Mouse (Mus musculus): ENCODE measurements around the gene Arpc1b. TPM values are rescaled to one million over a fixed set of nuclear protein-coding genes. Genes with fewer than 3 reads are reported as not detected.

Gene Arpc1b
- 451 and 467 TPM in 2 replicates for polyA plus RNA-seq (2015; fragmentation: Nextera tagmentation; extraction: Ambion mirVana)

- under 1% methylated on average over 37 of the region's 53 CpGs for WGBS
- DNase-seq (ENCODE audit: low spot score) = peak; percentile 90
Observed at GRCm38 (mm10) chr5:145114071-145114605, at the start of gene Arpc1b. Arpc1b (plus strand) TSS chr5:145114215.

GRCm38 (mm10) chr5:145064765-145065340 is 49.2 kb upstream of the Arpc1b start:
- Histone ChIP-seq H3K9ac (replicated peaks; ENCODE audit: low read depth) (no peak overlapping the region), H3K4me1 (ENCODE audit: insufficient read depth, low read depth, low read length) (no peaks in the 10 kb centered on the region), H3K27me3 (replicated peaks; ENCODE audit: insufficient read depth, low read length) (no peaks in the 10 kb centered on the region), H3K4me2 (replicated peaks; ENCODE audit: low read depth, low read length) (no peak overlapping the region), H3K27ac (ENCODE audit: low read length) (no peak overlapping the region), H3K36me3 (ENCODE audit: insufficient read depth, low read length) (no peaks in the 10 kb centered on the region), H3K4me3 (ENCODE audit: low read depth, low read length) (no peak overlapping the region), H3K9me3 (ENCODE audit: low read length) (no peaks in the 10 kb centered on the region)
- no peak for DNase-seq (ENCODE audit: low spot score)
- TF ChIP-seq CTCF (IDR thresholded peaks at IDR 0.05) (no peak), EP300 (IDR thresholded peaks at IDR 0.05) (no peak)
- WGBS = 85% methylated on average over 1 of the region's 1 CpGs
- ATAC-seq = no peak

More at GRCm38 (mm10) chr5:145114071-145114605, at the start of gene Arpc1b:
- no peaks in the 10 kb centered on the region for H3K9me3 ChIP-seq (ENCODE audit: low read length)
- ATAC-seq = peak; percentile 84
- peaks cover 3% of the 10 kb centered on the region; the same call in 1 of the 2 replicates for H3K4me1 ChIP-seq (ENCODE audit: insufficient read depth, low read depth, low read length)
- no peaks in the 10 kb centered on the region for H3K27me3 ChIP-seq (replicated peaks; ENCODE audit: insufficient read depth, low read length)
- no peak for TF ChIP-seq EP300 (IDR thresholded peaks at IDR 0.05)
- peaks cover 5% of the 10 kb centered on the region; the same call in 1 of the 2 replicates for H3K36me3 ChIP-seq (ENCODE audit: insufficient read depth, low read length)
- H3K4me3 ChIP-seq (ENCODE audit: low read depth, low read length) = peak within 1 kb of the TSS; percentile 84
- peak within 1 kb of the TSS; percentile 81 for H3K4me2 ChIP-seq (replicated peaks; ENCODE audit: low read depth, low read length)
- peak within 1 kb of the TSS; percentile 88 for H3K27ac ChIP-seq (ENCODE audit: low read length)
- peak within 1 kb of the TSS; percentile 69 for H3K9ac ChIP-seq (replicated peaks; ENCODE audit: low read depth)

DNA sequence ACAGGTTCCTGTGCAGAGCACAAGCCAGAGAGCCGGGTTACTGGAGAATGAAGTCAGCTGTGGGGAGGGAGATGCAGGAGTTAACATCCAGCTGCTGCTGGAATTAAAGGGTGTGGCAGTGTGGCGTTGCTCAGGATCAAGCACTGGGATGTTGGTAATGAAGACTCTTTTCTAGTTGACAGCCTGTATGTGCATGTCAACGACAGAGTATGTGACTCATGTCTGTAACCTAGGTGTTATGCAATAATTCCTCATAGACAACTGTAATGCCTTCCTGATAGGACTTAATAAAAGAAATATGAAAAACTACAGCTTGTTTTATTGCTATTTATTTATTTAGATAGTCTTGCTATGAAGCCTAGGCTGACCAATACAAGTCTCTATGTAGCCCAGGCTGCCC is 45.2 kb upstream of the Arpc1b start:
- TF ChIP-seq CTCF (IDR thresholded peaks at IDR 0.05) (no peak), EP300 (IDR thresholded peaks at IDR 0.05) (no peak)
- 44% methylated on average over 3 of the region's 3 CpGs for WGBS

GRCm38 (mm10) chr5:145069707-145070106 is 44.3 kb upstream of the Arpc1b start:
- peak; percentile 75 for DNase-seq (ENCODE audit: low spot score)
- WGBS = 2% methylated on average over 5 of the region's 5 CpGs
- Histone ChIP-seq H3K9ac (replicated peaks; ENCODE audit: low read depth) (no peak overlapping the region), H3K27me3 (replicated peaks; ENCODE audit: insufficient read depth, low read length) (no peaks in the 10 kb centered on the region), H3K27ac (ENCODE audit: low read length) (no peak overlapping the region), H3K4me3 (ENCODE audit: low read depth, low read length) (no peak overlapping the region), H3K4me1 (ENCODE audit: insufficient read depth, low read depth, low read length) (no peaks in the 10 kb centered on the region), H3K36me3 (ENCODE audit: insufficient read depth, low read length) (no peaks in the 10 kb centered on the region), H3K4me2 (replicated peaks; ENCODE audit: low read depth, low read length) (no peak overlapping the region), H3K9me3 (ENCODE audit: low read length) (no peaks in the 10 kb centered on the region)
- no peak for TF ChIP-seq EP300 (IDR thresholded peaks at IDR 0.05)
- TF ChIP-seq CTCF (IDR thresholded peaks at IDR 0.05) = peak; percentile 88
- peak; percentile 50 for ATAC-seq

More for the DNA sequence above, 45.2 kb upstream of the Arpc1b start:
- Histone ChIP-seq H3K9ac (replicated peaks; ENCODE audit: low read depth) (no peak overlapping the region), H3K36me3 (ENCODE audit: insufficient read depth, low read length) (no peaks in the 10 kb centered on the region), H3K27ac (ENCODE audit: low read length) (no peak overlapping the region), H3K4me2 (replicated peaks; ENCODE audit: low read depth, low read length) (no peak overlapping the region), H3K9me3 (ENCODE audit: low read length) (no peaks in the 10 kb centered on the region), H3K4me3 (ENCODE audit: low read depth, low read length) (no peak overlapping the region), H3K27me3 (replicated peaks; ENCODE audit: insufficient read depth, low read length) (no peaks in the 10 kb centered on the region), H3K4me1 (ENCODE audit: insufficient read depth, low read depth, low read length) (no peaks in the 10 kb centered on the region)
- DNase-seq (ENCODE audit: low spot score) (no peak), ATAC-seq (peak; percentile 38; the same call in 1 of the 2 replicates)

GRCm38 (mm10) chr5:145071342-145071741 is 42.7 kb upstream of the Arpc1b start:
- H3K9ac ChIP-seq (replicated peaks; ENCODE audit: low read depth) = no peak overlapping the region
- H3K27me3 ChIP-seq (replicated peaks; ENCODE audit: insufficient read depth, low read length) = no peaks in the 10 kb centered on the region
- ATAC-seq = no peak
- DNase-seq (ENCODE audit: low spot score) = no peak
- no peak overlapping the region for H3K27ac ChIP-seq (ENCODE audit: low read length)
- H3K36me3 ChIP-seq (ENCODE audit: insufficient read depth, low read length) = no peaks in the 10 kb centered on the region
- 43% methylated on average over 6 of the region's 6 CpGs for WGBS
- no peak overlapping the region for H3K4me3 ChIP-seq (ENCODE audit: low read depth, low read length)
- TF ChIP-seq EP300 (IDR thresholded peaks at IDR 0.05) (no peak), CTCF (IDR thresholded peaks at IDR 0.05) (peak; percentile 60)
- H3K9me3 ChIP-seq (ENCODE audit: low read length) = no peaks in the 10 kb centered on the region
- no peaks in the 10 kb centered on the region for H3K4me1 ChIP-seq (ENCODE audit: insufficient read depth, low read depth, low read length)
- no peak overlapping the region for H3K4me2 ChIP-seq (replicated peaks; ENCODE audit: low read depth, low read length)

DNA sequence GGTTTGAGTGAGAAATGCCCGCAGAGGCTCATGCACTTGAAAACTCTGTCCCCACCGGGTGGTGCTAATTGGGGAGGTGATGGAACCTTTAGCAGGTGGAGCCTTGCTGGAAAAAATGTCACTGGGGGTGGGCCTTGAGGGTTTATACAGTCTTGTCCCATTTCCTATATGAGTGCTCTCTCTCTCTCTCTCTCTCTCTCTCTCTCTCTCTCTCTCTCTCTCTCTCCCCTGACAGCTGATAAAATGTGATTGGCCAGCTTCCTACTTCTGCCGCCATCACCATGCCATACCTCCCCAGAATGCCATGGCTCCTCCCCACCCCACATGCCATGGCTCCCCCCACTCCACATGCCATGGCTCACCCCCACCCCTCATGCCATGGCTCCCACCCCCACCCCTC is 38.9 kb upstream of the Arpc1b start:
- WGBS = 48% methylated on average over 3 of the region's 3 CpGs

More for the DNA sequence above, 38.9 kb upstream of the Arpc1b start:
- no peak for ATAC-seq
- Histone ChIP-seq H3K36me3 (ENCODE audit: insufficient read depth, low read length) (no peaks in the 10 kb centered on the region), H3K9ac (replicated peaks; ENCODE audit: low read depth) (no peak overlapping the region), H3K9me3 (ENCODE audit: low read length) (no peaks in the 10 kb centered on the region), H3K4me1 (ENCODE audit: insufficient read depth, low read depth, low read length) (no peaks in the 10 kb centered on the region), H3K4me2 (replicated peaks; ENCODE audit: low read depth, low read length) (no peak overlapping the region), H3K4me3 (ENCODE audit: low read depth, low read length) (no peak overlapping the region), H3K27ac (ENCODE audit: low read length) (no peak overlapping the region), H3K27me3 (replicated peaks; ENCODE audit: insufficient read depth, low read length) (no peaks in the 10 kb centered on the region)
- DNase-seq (ENCODE audit: low spot score) = no peak
- TF ChIP-seq EP300 (IDR thresholded peaks at IDR 0.05) = no peak
- TF ChIP-seq CTCF (IDR thresholded peaks at IDR 0.05) = no peak
